Mouse (Mus musculus) layer of hippocampus, postnatal 36 days (tissue): ENCODE measurements at regions not wholly inside any gene's neighbourhood (a gene's known extent, or its start where the extent isn't known, plus 50 kb on each side); places are given as distances from the start of the nearest gene placed in this dataset.

Experiments used
- DNase-seq, 2 experiments: peaks; one replicate each; pipeline ENCODE4 v3.0.0; 2022

GRCm38 (mm10) chr10:28010756-28011155 is 63.9 kb upstream of the Ptprk start:
- no peak for DNase-seq

- no peak for DNase-seq
Observed at GRCm38 (mm10) chr10:28012135-28012534, 62.5 kb upstream of the Ptprk start.

GRCm38 (mm10) chr10:28013401-28013800 is 61.2 kb upstream of the Ptprk start:
- DNase-seq, result no peak

- DNase-seq, result no peak
Observed at GRCm38 (mm10) chr10:28014306-28014825, 60.3 kb upstream of the Ptprk start.
